Mouse (Mus musculus): ENCODE results near the gene Lat. TPM values are rescaled to one million over a fixed set of nuclear protein-coding genes. Genes with fewer than 3 reads are reported as not detected.

Lat gene
- polyA plus RNA-seq, 1 experiment from 2014 or later: 1.9 TPM

DNA sequence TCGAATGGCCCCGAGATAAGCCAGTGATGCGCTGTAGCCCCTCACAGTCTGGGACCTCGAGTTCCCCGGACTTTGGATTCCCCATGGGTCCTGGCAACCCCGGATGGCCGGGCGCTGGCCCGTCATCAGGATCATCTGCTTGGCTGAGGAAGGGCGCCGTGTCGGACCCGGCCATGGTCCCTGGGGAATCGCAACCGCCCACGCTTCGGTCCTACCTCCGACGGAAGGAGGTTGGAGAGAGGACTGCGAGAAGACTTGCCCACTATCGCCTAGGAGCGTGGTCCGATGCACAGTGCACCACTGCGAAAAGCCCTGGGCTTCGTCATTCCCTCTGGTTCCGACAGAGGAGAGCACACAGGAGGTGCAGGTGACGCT, 7.5 kb upstream of the Lat start:
- Histone ChIP-seq H3K9me3 (ENCODE audit: control insufficient read depth, low read length) (no peaks in the 10 kb centered on the region), H3K4me2 (replicated peaks; ENCODE audit: low read depth, low read length) (peak overlapping the region; percentile 93), H3K27ac (ENCODE audit: low read depth, low read length) (no peak overlapping the region), H3K27me3 (ENCODE audit: control insufficient read depth, insufficient read depth, low read length) (no peaks in the 10 kb centered on the region), H3K9ac (ENCODE audit: low read depth, low read length) (peak overlapping the region; percentile 82), H3K4me3 (ENCODE audit: low read length) (peak overlapping the region; percentile 98), H3K4me1 (ENCODE audit: control insufficient read depth, insufficient read depth, low read length) (peaks cover 10% of the 10 kb centered on the region), H3K36me3 (ENCODE audit: control insufficient read depth, insufficient read depth, low read length) (peaks cover 25% of the 10 kb centered on the region)
- ATAC-seq (ENCODE audit: low FRiP score, low TSS enrichment): peak; percentile 56
- 1% methylated on average over 27 of the region's 27 CpGs for WGBS

DNA sequence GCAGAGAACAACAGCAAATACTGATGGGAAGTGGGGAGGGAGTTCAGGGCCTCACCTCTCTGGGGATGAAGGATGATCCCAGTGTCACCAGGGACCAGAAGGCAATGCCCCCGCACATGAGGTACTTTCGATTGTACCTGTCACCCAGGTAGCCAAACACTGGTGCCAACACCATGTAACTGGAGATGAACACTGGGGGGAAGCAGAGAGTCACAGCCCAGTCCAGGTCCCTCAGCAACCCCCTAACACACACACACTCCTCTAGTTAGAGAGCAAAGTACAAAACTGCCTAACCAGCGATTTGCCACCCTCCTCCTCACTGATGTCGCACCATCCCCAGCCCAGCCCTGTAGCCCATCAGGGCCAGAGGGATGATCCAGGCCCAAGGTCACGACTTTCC, 5.6 kb upstream of the Lat start:
- Histone ChIP-seq H3K36me3 (ENCODE audit: control insufficient read depth, insufficient read depth, low read length) (peaks cover 44% of the 10 kb centered on the region), H3K4me3 (ENCODE audit: low read length) (no peak overlapping the region), H3K9ac (ENCODE audit: low read depth, low read length) (no peak overlapping the region), H3K27me3 (ENCODE audit: control insufficient read depth, insufficient read depth, low read length) (no peaks in the 10 kb centered on the region), H3K4me2 (replicated peaks; ENCODE audit: low read depth, low read length) (no peak overlapping the region), H3K27ac (ENCODE audit: low read depth, low read length) (no peak overlapping the region), H3K4me1 (ENCODE audit: control insufficient read depth, insufficient read depth, low read length) (peaks cover 10% of the 10 kb centered on the region), H3K9me3 (ENCODE audit: control insufficient read depth, low read length) (no peaks in the 10 kb centered on the region)
- no peak for ATAC-seq (ENCODE audit: low FRiP score, low TSS enrichment)
- WGBS: 80% methylated on average over 5 of the region's 5 CpGs

DNA sequence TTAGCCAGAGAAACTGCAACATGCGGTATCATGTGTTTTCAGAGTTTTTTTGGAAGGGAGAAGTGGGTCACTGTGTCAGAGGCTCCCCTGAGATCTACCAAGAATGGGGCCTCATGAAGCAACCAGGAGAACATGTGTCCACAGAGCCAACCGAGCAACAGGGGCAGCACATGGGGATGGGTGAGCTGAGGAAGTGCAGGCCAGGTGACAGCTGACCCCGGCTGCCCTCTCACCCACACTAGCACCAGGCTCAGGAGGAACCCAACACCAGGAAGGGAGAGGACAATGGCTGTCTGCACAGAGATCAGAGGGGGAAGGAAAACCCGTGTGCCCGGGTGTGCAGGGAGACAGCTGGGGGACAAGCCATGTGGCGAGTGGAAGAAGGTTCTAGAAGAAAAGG, 5.2 kb upstream of the Lat start:
- no peak for ATAC-seq (ENCODE audit: low FRiP score, low TSS enrichment)
- Histone ChIP-seq H3K4me1 (ENCODE audit: control insufficient read depth, insufficient read depth, low read length) (peaks cover 10% of the 10 kb centered on the region), H3K4me2 (replicated peaks; ENCODE audit: low read depth, low read length) (no peak overlapping the region), H3K36me3 (ENCODE audit: control insufficient read depth, insufficient read depth, low read length) (peaks cover 49% of the 10 kb centered on the region), H3K9me3 (ENCODE audit: control insufficient read depth, low read length) (no peaks in the 10 kb centered on the region), H3K4me3 (ENCODE audit: low read length) (no peak overlapping the region), H3K27ac (ENCODE audit: low read depth, low read length) (no peak overlapping the region), H3K27me3 (ENCODE audit: control insufficient read depth, insufficient read depth, low read length) (no peaks in the 10 kb centered on the region), H3K9ac (ENCODE audit: low read depth, low read length) (no peak overlapping the region)
- 73% methylated on average over 6 of the region's 6 CpGs for WGBS

DNA sequence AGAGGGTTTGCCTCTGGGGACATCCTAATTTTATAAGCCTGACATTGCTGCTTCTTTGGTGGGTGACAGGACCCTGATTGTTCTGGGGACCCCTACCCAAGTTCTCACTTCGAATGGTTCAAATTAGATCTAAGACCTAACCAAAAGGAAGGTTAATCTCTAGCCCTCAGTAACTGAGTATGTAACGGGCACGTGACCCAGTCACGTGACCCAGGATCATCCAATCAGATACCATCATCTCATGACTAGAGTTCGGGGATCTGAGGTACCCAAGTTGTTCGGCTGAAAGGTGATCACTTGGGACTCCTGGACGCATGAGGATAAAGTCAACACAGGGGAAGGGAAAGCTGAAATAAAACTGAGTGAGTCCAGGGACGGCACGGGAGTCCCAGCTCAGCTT, 3.6 kb upstream of the Lat start:
- H3K27me3 ChIP-seq (ENCODE audit: control insufficient read depth, insufficient read depth, low read length): no peaks in the 10 kb centered on the region
- peaks cover 52% of the 10 kb centered on the region for H3K36me3 ChIP-seq (ENCODE audit: control insufficient read depth, insufficient read depth, low read length)
- H3K4me1 ChIP-seq (ENCODE audit: control insufficient read depth, insufficient read depth, low read length): peaks cover 10% of the 10 kb centered on the region
- H3K4me3 ChIP-seq (ENCODE audit: low read length): no peak overlapping the region
- 84% methylated on average over 9 of the region's 9 CpGs for WGBS
- H3K9me3 ChIP-seq (ENCODE audit: control insufficient read depth, low read length): no peaks in the 10 kb centered on the region
- no peak overlapping the region for H3K27ac ChIP-seq (ENCODE audit: low read depth, low read length)
- no peak overlapping the region for H3K4me2 ChIP-seq (replicated peaks; ENCODE audit: low read depth, low read length)
- H3K9ac ChIP-seq (ENCODE audit: low read depth, low read length): no peak overlapping the region
- no peak for ATAC-seq (ENCODE audit: low FRiP score, low TSS enrichment)

DNA sequence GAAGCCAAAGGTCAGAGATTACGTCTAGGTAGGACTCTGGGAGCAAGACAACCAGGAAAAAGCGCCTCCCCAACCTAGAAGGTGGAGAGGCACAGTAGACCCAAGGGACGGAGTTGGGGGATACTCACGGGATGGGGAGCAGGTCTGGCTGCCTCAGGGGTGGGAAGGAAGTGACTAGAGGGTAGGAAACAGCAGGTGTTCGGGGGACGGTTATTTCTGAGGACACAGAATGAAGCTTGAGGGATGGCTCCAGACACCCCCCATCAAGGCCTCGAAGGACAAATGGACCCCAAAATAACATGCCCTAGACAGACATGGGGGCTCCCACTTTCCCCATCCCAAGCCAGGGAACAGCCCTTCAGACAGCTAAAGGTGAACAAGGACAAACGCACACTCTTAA, 1.0 kb downstream of the Lat start:
- 90% methylated on average over 8 of the region's 8 CpGs for WGBS
- Histone ChIP-seq H3K36me3 (ENCODE audit: control insufficient read depth, insufficient read depth, low read length) (peaks cover 47% of the 10 kb centered on the region), H3K4me2 (replicated peaks; ENCODE audit: low read depth, low read length) (no peak overlapping the region), H3K27ac (ENCODE audit: low read depth, low read length) (no peak overlapping the region), H3K4me3 (ENCODE audit: low read length) (no peak overlapping the region), H3K4me1 (ENCODE audit: control insufficient read depth, insufficient read depth, low read length) (no peaks in the 10 kb centered on the region), H3K9ac (ENCODE audit: low read depth, low read length) (no peak overlapping the region), H3K27me3 (ENCODE audit: control insufficient read depth, insufficient read depth, low read length) (no peaks in the 10 kb centered on the region), H3K9me3 (ENCODE audit: control insufficient read depth, low read length) (no peaks in the 10 kb centered on the region)
- ATAC-seq (ENCODE audit: low FRiP score, low TSS enrichment): no peak

DNA sequence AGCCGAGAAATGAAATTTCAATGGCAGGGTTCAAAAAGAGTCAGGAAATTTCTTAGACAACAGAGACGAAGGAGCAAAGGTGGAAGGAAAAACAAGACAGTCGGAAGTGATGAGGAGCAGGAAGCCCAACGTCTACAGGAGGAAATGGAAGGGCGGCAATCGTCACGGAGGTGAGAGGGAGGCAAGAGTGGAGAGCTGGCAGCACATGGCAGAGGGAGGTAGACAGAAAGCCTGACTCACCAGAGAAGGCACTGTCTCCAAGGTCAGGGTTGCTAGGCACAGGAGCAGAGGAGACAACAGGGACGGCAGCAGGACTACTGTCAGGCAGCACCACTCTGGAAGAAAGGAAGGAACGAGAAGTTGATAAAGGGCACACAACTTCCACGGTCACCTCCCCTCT, 1.7 kb downstream of the Lat start:
- WGBS: 86% methylated on average over 10 of the region's 10 CpGs
- H3K36me3 ChIP-seq (ENCODE audit: control insufficient read depth, insufficient read depth, low read length): peaks cover 40% of the 10 kb centered on the region
- no peak overlapping the region for H3K4me2 ChIP-seq (replicated peaks; ENCODE audit: low read depth, low read length)
- H3K27me3 ChIP-seq (ENCODE audit: control insufficient read depth, insufficient read depth, low read length): no peaks in the 10 kb centered on the region
- no peaks in the 10 kb centered on the region for H3K9me3 ChIP-seq (ENCODE audit: control insufficient read depth, low read length)
- H3K4me1 ChIP-seq (ENCODE audit: control insufficient read depth, insufficient read depth, low read length): no peaks in the 10 kb centered on the region
- no peak for ATAC-seq (ENCODE audit: low FRiP score, low TSS enrichment)
- H3K4me3 ChIP-seq (ENCODE audit: low read length): no peak overlapping the region
- H3K27ac ChIP-seq (ENCODE audit: low read depth, low read length): no peak overlapping the region
- H3K9ac ChIP-seq (ENCODE audit: low read depth, low read length): no peak overlapping the region

DNA sequence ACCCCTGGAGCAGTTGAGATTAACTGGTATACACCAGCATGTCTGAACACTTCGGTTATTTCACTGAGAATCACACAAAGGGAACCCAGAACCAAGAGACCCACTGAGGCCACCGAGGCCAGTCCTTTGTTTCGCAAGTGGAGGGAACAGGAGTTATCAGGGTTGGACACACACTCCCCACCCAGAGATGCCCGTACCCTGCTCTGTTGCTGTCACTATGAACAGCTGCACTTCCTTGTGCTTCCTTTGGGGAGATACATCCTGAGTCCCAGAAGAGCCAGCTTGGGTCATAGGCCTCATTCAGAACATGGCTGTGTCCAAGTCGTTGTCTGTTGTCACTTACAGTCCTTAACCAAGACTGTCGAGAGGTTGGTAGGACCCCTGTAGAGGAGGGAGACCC, 6.3 kb downstream of the Lat start:
- Histone ChIP-seq H3K36me3 (ENCODE audit: control insufficient read depth, insufficient read depth, low read length) (peaks cover 6% of the 10 kb centered on the region; the same call in 1 of the 2 replicates), H3K9ac (ENCODE audit: low read depth, low read length) (no peak overlapping the region), H3K9me3 (ENCODE audit: control insufficient read depth, low read length) (no peaks in the 10 kb centered on the region), H3K27me3 (ENCODE audit: control insufficient read depth, insufficient read depth, low read length) (no peaks in the 10 kb centered on the region), H3K4me3 (ENCODE audit: low read length) (no peak overlapping the region), H3K4me1 (ENCODE audit: control insufficient read depth, insufficient read depth, low read length) (no peaks in the 10 kb centered on the region), H3K4me2 (replicated peaks; ENCODE audit: low read depth, low read length) (no peak overlapping the region), H3K27ac (ENCODE audit: low read depth, low read length) (no peak overlapping the region)
- 90% methylated on average over 6 of the region's 6 CpGs for WGBS
- no peak for ATAC-seq (ENCODE audit: low FRiP score, low TSS enrichment)

DNA sequence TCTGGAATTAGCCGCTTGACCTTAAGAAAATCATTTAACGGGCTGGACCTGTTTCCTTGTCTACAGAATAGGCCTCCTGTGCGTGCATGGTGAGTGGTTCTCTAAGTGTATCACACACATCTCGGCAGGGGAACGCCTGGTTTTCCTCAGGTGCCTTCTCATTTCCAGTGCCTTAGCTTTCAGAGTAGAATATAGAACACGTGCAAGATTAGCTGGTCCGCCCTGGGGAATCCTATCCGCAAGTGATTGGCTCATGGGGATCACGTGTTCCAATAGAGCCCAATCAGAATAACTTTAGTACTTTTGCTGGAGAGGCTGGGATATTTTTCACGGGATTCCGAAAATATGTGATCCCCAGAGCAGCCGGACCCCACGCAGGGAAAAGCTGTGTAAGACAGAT, 10.3 kb downstream of the Lat start:
- Histone ChIP-seq H3K36me3 (ENCODE audit: control insufficient read depth, insufficient read depth, low read length) (peaks cover 5% of the 10 kb centered on the region; the same call in 1 of the 2 replicates), H3K9ac (ENCODE audit: low read depth, low read length) (no peak overlapping the region), H3K4me1 (ENCODE audit: control insufficient read depth, insufficient read depth, low read length) (no peaks in the 10 kb centered on the region), H3K4me2 (replicated peaks; ENCODE audit: low read depth, low read length) (no peak overlapping the region), H3K4me3 (ENCODE audit: low read length) (no peak overlapping the region), H3K27ac (ENCODE audit: low read depth, low read length) (no peak overlapping the region), H3K9me3 (ENCODE audit: control insufficient read depth, low read length) (no peaks in the 10 kb centered on the region), H3K27me3 (ENCODE audit: control insufficient read depth, insufficient read depth, low read length) (no peaks in the 10 kb centered on the region)
- ATAC-seq (ENCODE audit: low FRiP score, low TSS enrichment): no peak
- WGBS: 75% methylated on average over 13 of the region's 13 CpGs

DNA sequence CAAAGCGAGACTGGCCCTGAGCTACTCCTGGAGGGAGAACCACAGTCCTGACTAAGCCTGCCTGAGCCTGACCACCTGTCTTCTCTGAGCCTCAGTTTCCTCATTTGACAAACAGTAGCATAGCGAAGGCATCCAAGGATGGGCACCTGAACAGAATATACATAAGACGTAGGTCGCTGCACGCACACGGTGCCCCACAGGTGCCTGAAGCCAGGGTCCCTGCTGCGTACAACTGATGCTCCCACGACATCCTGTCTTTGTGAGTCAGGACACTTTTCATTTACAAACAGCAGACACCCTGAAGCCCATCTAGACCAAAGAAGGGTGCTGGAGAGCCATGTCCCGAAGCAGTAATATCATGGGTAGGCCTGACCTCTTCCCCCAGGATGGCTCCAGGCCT, 11.0 kb downstream of the Lat start:
- H3K27ac ChIP-seq (ENCODE audit: low read depth, low read length): no peak overlapping the region

DNA sequence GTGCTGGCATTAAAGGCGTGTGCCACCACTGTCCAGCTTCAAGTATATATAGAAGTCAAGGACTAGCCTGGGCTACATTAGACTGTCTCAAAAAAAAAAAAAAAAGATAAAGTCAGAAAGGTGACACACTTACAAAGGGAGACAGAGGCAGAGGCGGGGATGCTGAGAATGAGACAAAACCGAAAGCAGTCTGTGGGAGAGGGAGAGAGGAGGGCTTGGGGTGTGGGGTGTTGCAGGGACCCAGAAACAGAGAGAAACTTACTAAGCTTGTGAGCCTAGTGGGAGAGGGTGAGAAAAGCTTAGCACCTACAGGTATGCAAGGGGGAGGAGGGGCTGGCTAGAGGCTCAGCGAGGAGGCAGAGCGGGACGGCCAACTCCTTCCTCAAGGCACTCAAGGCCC, 11.5 kb downstream of the Lat start:
- no peaks in the 10 kb centered on the region for H3K4me1 ChIP-seq (ENCODE audit: control insufficient read depth, insufficient read depth, low read length)
- no peak for ATAC-seq (ENCODE audit: low FRiP score, low TSS enrichment)
- no peak overlapping the region for H3K27ac ChIP-seq (ENCODE audit: low read depth, low read length)
- H3K36me3 ChIP-seq (ENCODE audit: control insufficient read depth, insufficient read depth, low read length): no peaks in the 10 kb centered on the region
- H3K9me3 ChIP-seq (ENCODE audit: control insufficient read depth, low read length): no peaks in the 10 kb centered on the region
- no peaks in the 10 kb centered on the region for H3K27me3 ChIP-seq (ENCODE audit: control insufficient read depth, insufficient read depth, low read length)
- no peak overlapping the region for H3K4me3 ChIP-seq (ENCODE audit: low read length)
- H3K9ac ChIP-seq (ENCODE audit: low read depth, low read length): no peak overlapping the region
- no peak overlapping the region for H3K4me2 ChIP-seq (replicated peaks; ENCODE audit: low read depth, low read length)
- WGBS: 85% methylated on average over 6 of the region's 6 CpGs

More for the DNA sequence above, 11.0 kb downstream of the Lat start:
- H3K4me3 ChIP-seq (ENCODE audit: low read length): no peak overlapping the region
- H3K4me1 ChIP-seq (ENCODE audit: control insufficient read depth, insufficient read depth, low read length): no peaks in the 10 kb centered on the region
- no peaks in the 10 kb centered on the region for H3K9me3 ChIP-seq (ENCODE audit: control insufficient read depth, low read length)
- no peak overlapping the region for H3K9ac ChIP-seq (ENCODE audit: low read depth, low read length)
- ATAC-seq (ENCODE audit: low FRiP score, low TSS enrichment): no peak
- H3K27me3 ChIP-seq (ENCODE audit: control insufficient read depth, insufficient read depth, low read length): no peaks in the 10 kb centered on the region
- WGBS: 96% methylated on average over 9 of the region's 9 CpGs
- H3K4me2 ChIP-seq (replicated peaks; ENCODE audit: low read depth, low read length): no peak overlapping the region
- H3K36me3 ChIP-seq (ENCODE audit: control insufficient read depth, insufficient read depth, low read length): no peaks in the 10 kb centered on the region
